Mouse (Mus musculus): ENCODE data around the gene Acbd6. TPM values are rescaled to one million over a fixed set of nuclear protein-coding genes. Genes with fewer than 3 reads are reported as not detected.

Gene Acbd6
- polyA plus RNA-seq, 1 experiment from 2014 or later: 92.8 TPM

- Histone ChIP-seq H3K9ac (ENCODE audit: low read length) (no peak overlapping the region), H3K27ac (ENCODE audit: low read depth, low read length) (no peak overlapping the region), H3K4me2 (ENCODE audit: low read length) (no peak overlapping the region), H3K4me3 (ENCODE audit: low read depth, low read length) (no peak overlapping the region), H3K9me3 (replicated peaks; ENCODE audit: control insufficient read depth, low read length) (peaks cover 5% of the 10 kb centered on the region; the same call in 1 of the 2 replicates), H3K27me3 (replicated peaks; ENCODE audit: control insufficient read depth, insufficient read depth, low read length) (no peaks in the 10 kb centered on the region), H3K36me3 (ENCODE audit: control insufficient read depth, insufficient read depth, low read length) (peaks cover 33% of the 10 kb centered on the region), H3K4me1 (ENCODE audit: control insufficient read depth, insufficient read depth, low read length) (no peaks in the 10 kb centered on the region)
- ATAC-seq (no peak), DNase-seq (ENCODE audit: low spot score) (no peak)
- WGBS: 88% methylated on average over 4 of the region's 4 CpGs
Observed at GRCm38 (mm10) chr1:155569340-155569739, 11.4 kb downstream of the Acbd6 start.

DNA sequence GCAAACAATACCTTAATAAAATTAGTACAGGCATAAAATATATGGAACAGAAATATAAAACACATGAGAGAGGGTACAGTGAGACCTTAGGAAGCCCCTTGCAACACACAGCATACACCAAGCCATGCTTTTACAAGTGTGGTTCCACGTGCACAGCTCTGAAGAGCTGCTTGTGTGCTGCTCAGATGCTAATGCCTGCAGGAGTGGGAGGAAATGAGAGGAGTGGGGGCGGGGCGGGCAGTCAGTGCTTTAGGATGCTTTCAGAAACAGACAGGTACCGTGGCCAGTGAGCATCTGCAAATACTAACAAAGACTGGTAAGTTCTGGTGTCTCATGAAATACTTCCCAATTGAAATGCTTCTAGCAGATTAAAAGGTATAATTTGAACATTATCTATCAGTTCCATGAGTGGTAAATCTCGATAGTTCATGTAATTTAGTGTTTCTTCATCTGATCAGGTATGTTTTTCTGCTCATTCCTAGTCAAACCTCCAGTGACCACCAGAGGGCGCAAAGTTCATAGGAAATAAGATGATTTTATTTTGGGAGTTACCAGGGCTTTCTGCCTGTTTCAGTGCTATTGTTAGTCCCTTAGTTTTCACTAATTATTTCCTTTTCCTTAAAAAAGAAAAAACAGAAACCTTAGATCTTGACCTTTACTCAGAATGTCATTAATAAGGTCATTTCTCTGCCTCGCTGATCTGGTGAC is 17.2 kb downstream of the Acbd6 start:
- no peak overlapping the region for H3K9ac ChIP-seq (ENCODE audit: low read length)
- WGBS: 26% methylated on average over 7 of the region's 7 CpGs
- H3K4me2 ChIP-seq (ENCODE audit: low read length): no peak overlapping the region
- DNase-seq (ENCODE audit: low spot score) (peak; percentile 91), ATAC-seq (peak; percentile 63; the same call in 1 of the 2 replicates)
- H3K27me3 ChIP-seq (replicated peaks; ENCODE audit: control insufficient read depth, insufficient read depth, low read length): no peaks in the 10 kb centered on the region
- 0 out of 2 replicates have a peak, but pooled peaks cover 7% of the 10 kb centered on the region for H3K36me3 ChIP-seq (ENCODE audit: control insufficient read depth, insufficient read depth, low read length)
- no peak overlapping the region for H3K27ac ChIP-seq (ENCODE audit: low read depth, low read length)
- H3K4me3 ChIP-seq (ENCODE audit: low read depth, low read length): no peak overlapping the region
- no peaks in the 10 kb centered on the region for H3K4me1 ChIP-seq (ENCODE audit: control insufficient read depth, insufficient read depth, low read length)
- no peaks in the 10 kb centered on the region for H3K9me3 ChIP-seq (replicated peaks; ENCODE audit: control insufficient read depth, low read length)

DNA sequence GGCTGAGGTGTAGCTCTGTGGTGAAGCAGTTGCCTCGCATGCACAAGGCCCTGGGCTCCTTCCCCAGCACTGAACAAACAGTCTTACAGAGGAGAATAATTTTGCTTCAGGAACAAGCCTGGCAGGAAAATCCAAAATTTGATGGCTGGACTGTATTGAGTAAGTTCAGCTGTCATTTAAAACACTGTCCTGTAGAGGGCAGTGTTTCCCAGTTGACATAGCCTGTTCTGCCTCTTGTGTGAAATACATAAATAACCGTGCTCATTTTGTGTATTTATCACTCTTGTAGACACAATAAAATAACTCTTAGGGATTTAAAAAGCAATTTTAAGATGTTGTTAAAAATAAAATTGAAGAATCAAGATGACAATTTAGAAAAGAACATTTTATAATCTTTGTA is 18.5 kb downstream of the Acbd6 start:
- no peak overlapping the region for H3K27ac ChIP-seq (ENCODE audit: low read depth, low read length)
- H3K9ac ChIP-seq (ENCODE audit: low read length): no peak overlapping the region
- no peaks in the 10 kb centered on the region for H3K9me3 ChIP-seq (replicated peaks; ENCODE audit: control insufficient read depth, low read length)
- WGBS: 30% methylated on average over 2 of the region's 2 CpGs
- ATAC-seq (peak; percentile 65), DNase-seq (ENCODE audit: low spot score) (peak; percentile 88)
- no peak overlapping the region for H3K4me2 ChIP-seq (ENCODE audit: low read length)
- no peak overlapping the region for H3K4me3 ChIP-seq (ENCODE audit: low read depth, low read length)
- no peaks in the 10 kb centered on the region for H3K27me3 ChIP-seq (replicated peaks; ENCODE audit: control insufficient read depth, insufficient read depth, low read length)
- H3K4me1 ChIP-seq (ENCODE audit: control insufficient read depth, insufficient read depth, low read length): no peaks in the 10 kb centered on the region
- 0 out of 2 replicates have a peak, but pooled peaks cover 7% of the 10 kb centered on the region for H3K36me3 ChIP-seq (ENCODE audit: control insufficient read depth, insufficient read depth, low read length)

DNA sequence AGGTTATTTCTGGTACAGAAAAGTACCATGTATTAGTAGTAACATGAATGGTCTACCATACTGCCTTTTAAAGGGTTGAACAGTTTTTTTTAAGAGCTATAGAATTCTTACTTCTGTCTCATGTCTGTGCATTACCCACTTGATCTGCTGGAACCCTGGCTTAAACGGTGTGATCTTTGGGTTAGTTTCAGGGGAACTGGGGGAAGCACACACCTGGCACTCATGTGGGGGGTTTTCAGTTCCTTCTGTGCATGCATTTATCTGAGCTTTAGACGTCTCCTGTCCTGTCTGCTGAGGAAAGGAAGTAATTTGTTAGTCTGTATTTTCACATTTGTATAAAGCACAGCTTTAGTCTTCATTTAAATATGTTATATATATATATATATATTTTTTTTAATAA is 19.4 kb downstream of the Acbd6 start:
- no peaks in the 10 kb centered on the region for H3K4me1 ChIP-seq (ENCODE audit: control insufficient read depth, insufficient read depth, low read length)
- H3K27ac ChIP-seq (ENCODE audit: low read depth, low read length): no peak overlapping the region
- WGBS: 76% methylated on average over 2 of the region's 2 CpGs
- no peaks in the 10 kb centered on the region for H3K9me3 ChIP-seq (replicated peaks; ENCODE audit: control insufficient read depth, low read length)
- no peak overlapping the region for H3K9ac ChIP-seq (ENCODE audit: low read length)
- H3K36me3 ChIP-seq (ENCODE audit: control insufficient read depth, insufficient read depth, low read length): 0 out of 2 replicates have a peak, but pooled peaks cover 3% of the 10 kb centered on the region
- no peaks in the 10 kb centered on the region for H3K27me3 ChIP-seq (replicated peaks; ENCODE audit: control insufficient read depth, insufficient read depth, low read length)
- no peak overlapping the region for H3K4me3 ChIP-seq (ENCODE audit: low read depth, low read length)
- DNase-seq (ENCODE audit: low spot score) (no peak), ATAC-seq (no peak)
- H3K4me2 ChIP-seq (ENCODE audit: low read length): no peak overlapping the region

DNA sequence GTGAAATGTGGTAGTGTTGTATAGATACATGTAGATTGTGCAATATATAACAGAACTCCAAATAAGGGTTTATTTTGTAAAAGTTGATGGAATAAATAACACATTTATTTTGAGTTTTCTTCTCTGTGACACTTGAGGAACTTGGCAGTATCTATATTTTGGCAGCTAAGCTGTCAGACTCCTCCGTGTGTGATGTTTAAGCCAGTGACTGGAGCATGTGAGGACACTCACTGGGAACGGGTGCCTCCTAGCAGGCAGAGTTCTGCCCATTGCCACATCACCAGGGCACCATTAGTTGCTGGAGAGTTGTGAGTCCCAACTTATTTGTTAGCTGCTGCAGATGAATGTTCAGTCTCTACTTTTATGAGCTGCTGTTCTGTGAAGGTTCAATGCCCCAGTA is 30.0 kb downstream of the Acbd6 start:
- no peak overlapping the region for H3K27ac ChIP-seq (ENCODE audit: low read depth, low read length)
- H3K4me3 ChIP-seq (ENCODE audit: low read depth, low read length): no peak overlapping the region
- H3K4me1 ChIP-seq (ENCODE audit: control insufficient read depth, insufficient read depth, low read length): no peaks in the 10 kb centered on the region
- no peaks in the 10 kb centered on the region for H3K27me3 ChIP-seq (replicated peaks; ENCODE audit: control insufficient read depth, insufficient read depth, low read length)
- no peak for ATAC-seq
- H3K9me3 ChIP-seq (replicated peaks; ENCODE audit: control insufficient read depth, low read length): no peaks in the 10 kb centered on the region
- DNase-seq (ENCODE audit: low spot score): no peak
- H3K4me2 ChIP-seq (ENCODE audit: low read length): no peak overlapping the region
- H3K9ac ChIP-seq (ENCODE audit: low read length): no peak overlapping the region
- H3K36me3 ChIP-seq (ENCODE audit: control insufficient read depth, insufficient read depth, low read length): no peaks in the 10 kb centered on the region
- 88% methylated on average over 2 of the region's 2 CpGs for WGBS

GRCm38 (mm10) chr1:155594141-155594540 is 36.2 kb downstream of the Acbd6 start:
- H3K4me1 ChIP-seq (ENCODE audit: control insufficient read depth, insufficient read depth, low read length): no peaks in the 10 kb centered on the region
- H3K4me2 ChIP-seq (ENCODE audit: low read length): no peak overlapping the region
- 77% methylated on average over 1 of the region's 1 CpGs for WGBS
- H3K9me3 ChIP-seq (replicated peaks; ENCODE audit: control insufficient read depth, low read length): no peaks in the 10 kb centered on the region
- ATAC-seq (no peak), DNase-seq (ENCODE audit: low spot score) (no peak)
- H3K4me3 ChIP-seq (ENCODE audit: low read depth, low read length): no peak overlapping the region
- H3K27me3 ChIP-seq (replicated peaks; ENCODE audit: control insufficient read depth, insufficient read depth, low read length): no peaks in the 10 kb centered on the region
- no peak overlapping the region for H3K27ac ChIP-seq (ENCODE audit: low read depth, low read length)
- no peaks in the 10 kb centered on the region for H3K36me3 ChIP-seq (ENCODE audit: control insufficient read depth, insufficient read depth, low read length)
- no peak overlapping the region for H3K9ac ChIP-seq (ENCODE audit: low read length)

- Histone ChIP-seq H3K4me1 (ENCODE audit: control insufficient read depth, insufficient read depth, low read length) (no peaks in the 10 kb centered on the region), H3K4me3 (ENCODE audit: low read depth, low read length) (no peak overlapping the region), H3K36me3 (ENCODE audit: control insufficient read depth, insufficient read depth, low read length) (no peaks in the 10 kb centered on the region), H3K27ac (ENCODE audit: low read depth, low read length) (no peak overlapping the region), H3K9me3 (replicated peaks; ENCODE audit: control insufficient read depth, low read length) (no peaks in the 10 kb centered on the region), H3K27me3 (replicated peaks; ENCODE audit: control insufficient read depth, insufficient read depth, low read length) (no peaks in the 10 kb centered on the region), H3K9ac (ENCODE audit: low read length) (no peak overlapping the region), H3K4me2 (ENCODE audit: low read length) (no peak overlapping the region)
- DNase-seq (ENCODE audit: low spot score): no peak
- no peak for ATAC-seq
- 95% methylated on average over 3 of the region's 3 CpGs for WGBS
Observed at GRCm38 (mm10) chr1:155596576-155596975, 38.7 kb downstream of the Acbd6 start.

DNA sequence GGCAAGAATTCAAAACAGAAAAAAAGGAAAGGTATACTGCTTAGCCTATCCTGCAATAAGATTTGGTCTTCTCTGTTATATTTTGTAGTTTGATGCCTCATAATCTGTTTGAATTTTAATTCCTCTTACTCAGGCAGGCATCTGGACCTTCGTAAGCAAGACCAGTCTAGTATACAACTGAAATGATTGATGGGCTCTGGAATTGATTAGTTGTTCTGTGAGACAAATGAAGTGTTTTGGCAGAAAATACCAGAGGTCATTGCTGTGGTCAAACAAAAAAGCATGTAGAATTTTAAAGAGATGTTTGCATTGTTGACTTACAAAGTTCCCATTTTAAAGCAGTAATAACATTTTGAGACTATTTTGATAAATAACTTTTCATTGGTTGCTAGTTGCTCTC is 46.8 kb downstream of the Acbd6 start:
- no peak for DNase-seq (ENCODE audit: low spot score)
- Histone ChIP-seq H3K4me1 (ENCODE audit: control insufficient read depth, insufficient read depth, low read length) (peaks cover 18% of the 10 kb centered on the region), H3K36me3 (ENCODE audit: control insufficient read depth, insufficient read depth, low read length) (no peaks in the 10 kb centered on the region), H3K9me3 (replicated peaks; ENCODE audit: control insufficient read depth, low read length) (no peaks in the 10 kb centered on the region), H3K4me2 (ENCODE audit: low read length) (no peak overlapping the region), H3K27ac (ENCODE audit: low read depth, low read length) (no peak overlapping the region), H3K4me3 (ENCODE audit: low read depth, low read length) (no peak overlapping the region), H3K9ac (ENCODE audit: low read length) (no peak overlapping the region), H3K27me3 (replicated peaks; ENCODE audit: control insufficient read depth, insufficient read depth, low read length) (no peaks in the 10 kb centered on the region)
- WGBS: 38% methylated on average over 1 of the region's 1 CpGs
- ATAC-seq: no peak

- H3K9ac ChIP-seq (ENCODE audit: low read length): no peak overlapping the region
Observed at GRCm38 (mm10) chr1:155605391-155606155, 47.7 kb downstream of the Acbd6 start.

More at GRCm38 (mm10) chr1:155605391-155606155, 47.7 kb downstream of the Acbd6 start:
- ATAC-seq: peak; percentile 85
- Histone ChIP-seq H3K4me2 (ENCODE audit: low read length) (peak overlapping the region; percentile 4; the same call in 1 of the 2 replicates), H3K9me3 (replicated peaks; ENCODE audit: control insufficient read depth, low read length) (no peaks in the 10 kb centered on the region), H3K4me1 (ENCODE audit: control insufficient read depth, insufficient read depth, low read length) (peaks cover 18% of the 10 kb centered on the region), H3K4me3 (ENCODE audit: low read depth, low read length) (no peak overlapping the region), H3K36me3 (ENCODE audit: control insufficient read depth, insufficient read depth, low read length) (no peaks in the 10 kb centered on the region), H3K27ac (ENCODE audit: low read depth, low read length) (0 out of 2 replicates have a peak overlapping the region, but pooled peaks have one; percentile 17), H3K27me3 (replicated peaks; ENCODE audit: control insufficient read depth, insufficient read depth, low read length) (no peaks in the 10 kb centered on the region)
- DNase-seq (ENCODE audit: low spot score): peak; percentile 86
- WGBS: 5% methylated on average over 11 of the region's 11 CpGs
